Mouse (Mus musculus): ENCODE measurements around the gene Fam129b. TPM values are rescaled to one million over a fixed set of nuclear protein-coding genes. Genes with fewer than 3 reads are reported as not detected.

Gene Fam129b
- total RNA-seq, 2 experiments from 2014 or later: 26.0 to 26.6 TPM

- intact Hi-C loops (cut with DNase I): loop anchor here (5.0 kb wide), 1 partner anchor 34 kb away; the partner anchor contains the start of gene Fam129b
- no peak for DNase-seq (ENCODE audit: extremely low spot score in 1 of 2, low spot score in 2 of 2)
Observed at GRCm38 (mm10) chr2:32911639-32912182, 35.8 kb downstream of the Fam129b start.

GRCm38 (mm10) chr2:32912210-32912804, 36.4 kb downstream of the Fam129b start:
- intact Hi-C loops (cut with DNase I): loop anchor here (5.0 kb wide), 1 partner anchor 35 kb away; the partner anchor contains the start of gene Fam129b

GRCm38 (mm10) chr2:32914362-32914761, 38.4 kb downstream of the Fam129b start:
- DNase-seq (ENCODE audit: extremely low spot score in 1 of 2, low spot score in 2 of 2): no peak
- intact Hi-C loops (cut with DNase I): loop anchor here (5.0 kb wide), 1 partner anchor 37 kb away; the partner anchor contains the start of gene Fam129b

More at GRCm38 (mm10) chr2:32912210-32912804, 36.4 kb downstream of the Fam129b start:
- peak; percentile 76 to 84 for DNase-seq (ENCODE audit: extremely low spot score in 1 of 2, low spot score in 2 of 2)

DNA sequence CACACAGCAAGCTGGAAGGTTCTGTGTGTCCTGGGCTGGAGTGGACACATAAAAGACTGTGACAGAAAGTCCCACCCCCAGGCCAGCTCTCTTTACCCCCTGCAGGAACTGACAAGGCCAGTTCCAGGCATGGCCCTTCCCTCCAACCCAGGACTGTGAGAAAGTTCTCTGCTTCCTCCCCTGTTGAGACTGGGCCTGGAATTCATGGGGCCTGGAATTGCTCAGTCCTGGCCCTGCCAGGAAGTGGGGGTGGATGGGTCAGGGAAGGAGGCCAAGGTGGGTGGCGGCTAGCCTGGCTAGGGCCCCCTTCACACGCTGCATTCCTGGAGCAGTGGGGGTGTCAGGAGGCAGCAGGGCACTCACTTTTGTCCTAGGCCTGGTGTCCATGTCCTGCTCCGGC, 39.0 kb downstream of the Fam129b start:
- intact Hi-C loops (cut with DNase I): loop anchor here (5.0 kb wide), 1 partner anchor 38 kb away; the partner anchor contains the start of gene Fam129b
- DNase-seq (ENCODE audit: extremely low spot score in 1 of 2, low spot score in 2 of 2): peak in 1 of 2 experiments; percentile 89

- intact Hi-C loops (cut with DNase I): no loop called here
- peak in 1 of 2 experiments; percentile 70 for DNase-seq (ENCODE audit: extremely low spot score in 1 of 2, low spot score in 2 of 2)
Observed at GRCm38 (mm10) chr2:32917526-32917925, 41.6 kb downstream of the Fam129b start.

DNA sequence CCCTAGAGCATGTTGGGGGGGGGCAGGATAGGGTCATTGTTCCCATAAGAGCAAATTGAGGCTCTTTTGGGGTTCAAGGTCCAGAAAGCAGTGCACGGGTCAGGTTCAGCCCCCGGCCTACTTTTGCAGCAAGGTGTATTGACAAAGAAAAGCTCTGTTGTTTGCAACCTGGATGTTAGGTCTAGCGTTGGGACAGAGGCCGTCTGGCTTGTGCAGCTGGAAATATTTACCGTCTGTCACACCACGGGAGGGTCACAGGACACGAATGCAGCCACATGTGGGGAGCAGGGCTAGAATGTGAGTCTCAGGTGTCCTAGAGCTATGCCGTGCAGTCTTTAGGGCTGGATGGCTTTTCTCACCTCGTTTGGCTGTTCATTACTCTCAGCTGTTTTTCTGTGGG, 42.5 kb downstream of the Fam129b start:
- intact Hi-C loops (cut with DNase I): no loop called here
- no peak for DNase-seq (ENCODE audit: extremely low spot score in 1 of 2, low spot score in 2 of 2)

GRCm38 (mm10) chr2:32921235-32921634, 45.3 kb downstream of the Fam129b start:
- intact Hi-C loops (cut with DNase I): no loop called here
- DNase-seq (ENCODE audit: extremely low spot score in 1 of 2, low spot score in 2 of 2): no peak

DNA sequence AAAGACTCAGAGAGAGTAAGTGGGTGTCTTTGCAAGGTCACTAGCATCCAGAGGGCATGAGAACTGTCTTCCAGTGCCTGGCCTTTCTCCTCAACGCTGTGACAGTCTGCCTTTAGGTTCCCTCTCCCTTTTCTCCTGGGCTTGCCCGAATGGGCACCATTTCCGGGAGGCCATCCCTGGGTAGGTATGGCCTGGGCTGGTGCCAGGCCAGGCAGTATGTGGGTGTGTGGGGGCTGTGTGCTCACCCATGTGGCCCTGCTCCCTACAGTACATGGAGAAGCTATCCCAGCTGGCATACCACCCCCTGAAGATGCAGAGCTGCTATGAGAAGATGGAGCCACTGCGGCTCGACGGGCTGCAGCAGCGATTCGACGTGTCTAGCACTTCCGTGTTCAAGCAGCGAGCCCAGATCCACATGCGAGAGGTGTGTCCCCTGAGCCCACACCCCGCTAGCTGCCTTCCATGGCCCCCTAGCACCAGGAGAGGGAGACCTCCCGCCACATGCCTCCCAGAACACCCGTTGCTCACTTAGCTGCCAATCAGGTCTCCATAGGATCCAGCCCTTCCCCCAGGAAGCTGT, 46.0 kb downstream of the Fam129b start:
- intact Hi-C loops (cut with DNase I): no loop called here
- no peak for DNase-seq (ENCODE audit: extremely low spot score in 1 of 2, low spot score in 2 of 2)

DNA sequence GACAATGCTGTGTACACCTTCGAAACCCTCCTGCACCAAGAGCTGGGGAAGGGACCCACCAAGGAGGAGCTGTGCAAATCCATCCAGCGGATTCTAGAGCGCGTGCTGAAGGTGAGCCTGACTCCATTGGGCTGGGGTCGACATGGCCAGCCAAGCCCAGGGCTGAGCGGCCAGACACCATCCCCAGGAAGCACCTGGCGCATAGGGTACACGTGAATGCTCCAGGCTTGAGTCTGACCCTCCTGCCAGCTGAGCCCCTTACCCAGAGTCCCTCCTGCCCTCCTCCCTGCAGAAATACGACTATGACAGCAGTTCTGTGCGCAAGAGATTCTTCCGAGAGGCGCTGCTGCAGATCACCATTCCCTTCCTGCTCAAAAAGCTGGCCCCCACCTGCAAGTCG, 46.6 kb downstream of the Fam129b start:
- DNase-seq (ENCODE audit: extremely low spot score in 1 of 2, low spot score in 2 of 2): no peak
- intact Hi-C loops (cut with DNase I): no loop called here

DNA sequence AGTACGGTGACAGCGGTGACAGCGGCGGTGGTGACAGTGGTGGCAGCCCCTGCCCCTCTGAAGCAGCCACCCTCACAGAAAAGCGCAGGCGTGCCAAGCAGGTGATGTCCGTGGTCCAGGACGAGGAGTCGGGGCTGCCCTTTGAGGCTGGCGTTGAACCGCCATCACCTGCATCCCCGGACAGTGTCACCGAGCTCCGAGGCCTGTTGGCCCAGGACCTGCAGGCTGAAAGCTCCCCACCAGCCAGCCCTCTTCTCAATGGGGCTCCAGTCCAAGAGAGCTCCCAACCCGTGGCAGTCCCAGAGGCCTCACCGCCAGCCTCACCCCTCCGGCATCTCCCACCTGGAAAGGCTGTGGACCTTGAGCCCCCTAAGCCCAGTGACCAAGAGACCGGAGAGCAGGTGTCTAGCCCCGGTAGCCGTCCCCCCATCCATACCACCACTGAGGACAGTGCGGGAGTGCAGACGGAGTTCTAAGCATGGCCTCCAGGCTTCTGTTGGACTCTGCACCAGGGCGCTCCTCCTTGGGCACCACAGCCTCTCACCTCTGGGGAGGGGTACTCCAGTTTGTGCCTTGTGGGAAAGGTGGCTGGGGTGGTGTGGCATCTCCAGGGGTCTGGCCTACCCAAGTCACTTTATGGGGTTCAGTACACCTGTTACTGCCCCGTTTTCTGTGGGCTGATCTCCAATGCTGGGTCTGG, 47.8 kb downstream of the Fam129b start:
- intact Hi-C loops (cut with DNase I): no loop called here
- no peak for DNase-seq (ENCODE audit: extremely low spot score in 1 of 2, low spot score in 2 of 2)

- intact Hi-C loops (cut with DNase I): no loop called here
- no peak for DNase-seq (ENCODE audit: extremely low spot score in 1 of 2, low spot score in 2 of 2)
Observed at GRCm38 (mm10) chr2:32924306-32924844, 48.5 kb downstream of the Fam129b start.

DNA sequence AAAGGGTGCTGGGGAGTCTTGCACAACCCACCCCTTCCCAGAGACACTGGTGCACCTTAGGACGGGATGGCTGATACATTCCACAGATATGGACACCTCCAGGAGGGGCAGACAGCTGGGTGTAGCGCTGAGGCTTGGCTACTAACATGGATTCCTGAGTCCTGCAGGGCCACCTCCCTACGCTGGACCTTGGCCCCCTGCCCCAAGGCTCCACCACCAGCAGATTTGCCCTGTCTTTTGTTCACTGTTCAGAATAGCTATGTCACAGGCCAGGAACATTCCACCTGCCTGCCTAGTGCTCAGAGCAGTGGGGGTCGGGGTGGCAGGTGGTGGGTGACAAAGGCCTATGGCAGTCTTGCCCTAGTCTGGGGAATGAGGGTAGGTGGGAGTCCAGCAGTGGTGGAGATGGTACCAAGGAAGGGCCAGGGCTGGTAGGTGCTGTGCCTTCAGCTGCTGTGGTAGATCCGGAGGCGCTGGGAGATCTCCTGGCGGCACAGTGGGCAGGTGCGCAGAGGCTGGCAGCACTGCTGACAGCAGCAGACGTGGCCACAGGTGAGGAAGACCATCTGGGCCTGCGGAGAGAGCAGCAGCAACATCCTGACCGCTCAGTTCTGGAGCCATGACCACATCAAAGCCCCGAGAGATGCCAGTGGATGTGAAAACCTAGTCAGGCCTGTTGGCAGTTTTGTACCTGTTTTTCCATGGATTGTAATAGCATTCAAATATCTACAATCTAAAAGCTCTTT, 50.6 kb downstream of the Fam129b start:
- intact Hi-C loops (cut with DNase I): no loop called here
- no peak for DNase-seq (ENCODE audit: extremely low spot score in 1 of 2, low spot score in 2 of 2)

GRCm38 (mm10) chr2:32927624-32928234, 51.8 kb downstream of the Fam129b start:
- no peak for DNase-seq (ENCODE audit: extremely low spot score in 1 of 2, low spot score in 2 of 2)
- intact Hi-C loops (cut with DNase I): no loop called here

GRCm38 (mm10) chr2:32928235-32928946, 52.5 kb downstream of the Fam129b start:
- peak; percentile 70 to 87 for DNase-seq (ENCODE audit: extremely low spot score in 1 of 2, low spot score in 2 of 2)
- intact Hi-C loops (cut with DNase I): no loop called here

DNA sequence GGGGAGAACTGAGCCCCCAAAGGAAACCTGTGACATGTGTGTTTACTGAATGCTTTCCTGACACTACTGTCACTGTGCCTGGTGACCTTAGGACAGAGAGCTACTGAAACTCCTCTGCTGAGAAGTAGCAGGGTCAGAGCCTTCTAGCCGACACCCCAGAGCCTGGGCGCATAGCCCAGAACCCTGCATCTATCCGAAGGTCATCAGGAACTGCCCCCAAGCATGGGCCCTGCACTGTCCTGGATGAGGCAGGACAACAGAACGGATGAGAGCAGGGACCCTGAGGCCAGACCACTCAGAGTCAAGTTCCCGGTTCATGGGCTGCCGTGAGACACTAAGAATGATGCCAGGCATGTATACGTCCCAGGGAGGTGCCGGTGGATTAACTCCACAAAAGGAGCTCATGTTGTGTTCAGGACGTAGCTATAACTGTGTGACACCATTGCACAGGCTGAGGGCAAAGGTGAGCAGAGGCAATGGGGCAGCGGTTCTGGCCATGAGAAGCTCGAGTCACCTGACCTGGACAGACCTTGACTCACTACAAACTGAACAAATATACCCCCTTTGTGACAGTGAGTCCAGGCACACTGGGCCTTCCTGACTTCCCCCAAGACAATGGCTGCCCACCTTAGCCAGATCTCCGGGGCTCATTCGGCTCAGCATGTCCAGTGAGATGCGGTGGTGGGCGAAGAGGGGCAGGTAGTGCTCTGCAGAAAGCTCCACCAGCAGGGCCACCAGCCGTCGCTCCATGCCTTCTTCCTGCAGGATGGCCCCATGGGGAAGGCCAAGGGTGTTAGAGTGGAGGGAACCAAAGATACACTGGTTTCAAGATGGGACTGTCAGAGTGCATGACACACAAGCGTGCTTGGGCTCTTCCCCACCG, 53.3 kb downstream of the Fam129b start:
- no peak for DNase-seq (ENCODE audit: extremely low spot score in 1 of 2, low spot score in 2 of 2)
- intact Hi-C loops (cut with DNase I): no loop called here

DNA sequence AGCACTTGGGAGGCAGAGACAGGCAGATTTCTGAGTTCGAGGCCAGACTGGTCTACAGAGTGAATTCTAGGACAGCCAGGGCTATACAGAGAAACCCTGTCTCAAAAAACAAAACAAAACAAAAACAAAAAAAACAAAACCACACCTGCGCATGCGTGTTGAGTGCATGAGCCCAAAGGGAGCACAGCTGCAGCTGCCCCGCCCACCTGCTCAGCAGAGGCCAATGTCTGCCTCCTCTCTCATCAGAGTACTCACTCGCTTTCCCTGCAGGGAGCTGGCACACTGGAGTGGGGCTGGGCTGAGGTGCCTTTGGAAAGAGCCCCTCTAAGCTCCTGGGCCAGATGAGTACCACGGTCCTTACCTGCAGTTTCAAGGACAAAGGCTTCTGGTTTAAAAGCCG, 55.8 kb downstream of the Fam129b start:
- intact Hi-C loops (cut with DNase I): no loop called here

GRCm38 (mm10) chr2:32938741-32939140, 62.8 kb downstream of the Fam129b start:
- intact Hi-C loops (cut with DNase I): no loop called here
- no peak for DNase-seq (ENCODE audit: extremely low spot score in 1 of 2, low spot score in 2 of 2)

More for the DNA sequence above, 55.8 kb downstream of the Fam129b start:
- no peak for DNase-seq (ENCODE audit: extremely low spot score in 1 of 2, low spot score in 2 of 2)
